Mouse (Mus musculus): ENCODE measurements around the gene Usp8. TPM values are rescaled to one million over a fixed set of nuclear protein-coding genes. Genes with fewer than 3 reads are reported as not detected.

Usp8 gene
- total RNA-seq, 2 experiments from 2014 or later, result 65.6 to 68.0 TPM

DNA sequence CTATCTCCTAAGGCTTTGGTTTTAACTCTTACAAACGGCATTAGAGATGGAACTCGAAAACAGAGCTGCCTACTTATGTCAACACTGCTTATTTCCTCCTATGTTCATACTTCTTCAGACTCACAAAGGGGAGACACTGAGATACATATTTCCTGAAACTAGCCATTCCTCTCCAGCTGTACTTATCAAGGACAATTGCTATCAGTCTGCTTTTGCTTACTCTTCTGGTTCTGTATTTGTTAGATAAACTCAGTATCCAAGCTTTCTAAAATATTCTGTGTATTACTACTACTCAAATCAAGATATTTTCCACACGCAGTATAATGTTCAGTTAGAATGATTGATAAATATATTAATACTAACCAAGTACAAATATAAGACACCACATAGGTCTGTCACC, 94.9 kb downstream of the Usp8 start:
- no peak for ATAC-seq (ENCODE audit: poor library complexity, severe bottlenecking)

Other genes starting within 250 kb of the Usp8 start
- 108 TPM in 2 replicates for gene Atp8b4, start 206.7 kb upstream of the Usp8 start, total RNA-seq (2015)
- 123 and 127 TPM in 2 replicates for gene Atp8b4, start 206.7 kb upstream of the Usp8 start, total RNA-seq (2017)
- not detected in 2 replicates for gene Slc27a2, start 154.9 kb upstream of the Usp8 start, total RNA-seq (2015)
- 0.07 and 0.53 TPM in 2 replicates for gene Slc27a2, start 154.9 kb upstream of the Usp8 start, total RNA-seq (2017)
- 21.5 and 30.3 TPM in 2 replicates for gene Hdc, start 88.0 kb upstream of the Usp8 start, total RNA-seq (2015)
- 42.8 and 48.0 TPM in 2 replicates for gene Hdc, start 88.0 kb upstream of the Usp8 start, total RNA-seq (2017)
- 33.0 and 34.7 TPM in 2 replicates for gene Gabpb1, start 31.0 kb upstream of the Usp8 start, total RNA-seq (2015)
- 23.5 and 29.8 TPM in 2 replicates for gene Gabpb1, start 31.0 kb upstream of the Usp8 start, total RNA-seq (2017)
- gene Usp50, start 76.1 kb downstream of the Usp8 start, total RNA-seq (2015), result 0.47 and 0.66 TPM in 2 replicates
- 0.33 TPM in 1 of 2 replicates, not detected in the other for gene Usp50, start 76.1 kb downstream of the Usp8 start, total RNA-seq (2017)
- 61.2 and 68.0 TPM in 2 replicates for gene Trpm7, start 168.9 kb downstream of the Usp8 start, total RNA-seq (2015)
- gene Trpm7, start 168.9 kb downstream of the Usp8 start, total RNA-seq (2017), result 63.1 and 70.3 TPM in 2 replicates
- gene Sppl2a, start 225.9 kb downstream of the Usp8 start, total RNA-seq (2015), result 90.1 and 111 TPM in 2 replicates
- 79.9 and 82.9 TPM in 2 replicates for gene Sppl2a, start 225.9 kb downstream of the Usp8 start, total RNA-seq (2017)